Mouse (Mus musculus) adrenal gland (tissue): Measurements from ENCODE around the gene Dusp15.

ENCODE experiments used
- intact Hi-C: fragments of 180-260 bp; cut with DNase I; formaldehyde crosslinking; loops from one replicate; pipeline ENCODE4 v1.15.1; 2025
- long read RNA-seq, 2 experiments: library from polyadenylated mRNA; unstranded; transcript quantifications; one replicate each; pipeline ENCODE4 v2.0.0; 2020; ENCODE audit warnings: borderline replicate concordance in 1 of 2; ENCODE audit not compliant: insufficient replicate concordance in 1 of 2

Dusp15 gene
- long read RNA-seq, experiment 1, partial matches to known transcripts: 0 of 1 reads
- long read RNA-seq, experiment 1, other reads (novel, unspliced or antisense): 0 of 1 reads
- long read RNA-seq, experiment 2: 0 reads

GRCm38 (mm10) chr2:152951065-152951849 lies at the start of gene Dusp15:
TSS of gene Dusp15 (minus strand) at chr2:152951698.
- intact Hi-C loops: no loop called here

- intact Hi-C loops: no loop called here
Measured at GRCm38 (mm10) chr2:152997046-152997445, 45.5 kb upstream of the Dusp15 start.

GRCm38 (mm10) chr2:152991529-152991928 lies 40.0 kb upstream of the Dusp15 start:
- intact Hi-C loops: no loop called here

- intact Hi-C loops: no loop called here
Measured at GRCm38 (mm10) chr2:152985582-152985981, 34.1 kb upstream of the Dusp15 start.

- intact Hi-C loops: no loop called here
Measured at GRCm38 (mm10) chr2:152976991-152977390, 25.5 kb upstream of the Dusp15 start.

GRCm38 (mm10) chr2:152965555-152965954 lies 14.1 kb upstream of the Dusp15 start:
- intact Hi-C loops: loop anchor here (5.0 kb wide), 1 partner anchor 42 kb away; no protein-coding TSS in a partner anchor

- intact Hi-C loops: no loop called here
Measured at GRCm38 (mm10) chr2:152962091-152962793, 10.7 kb upstream of the Dusp15 start, which contains the start of gene Ttll9. TSS of gene Ttll9 (plus strand) at chr2:152962485.

GRCm38 (mm10) chr2:152958116-152958515 lies 6.6 kb upstream of the Dusp15 start:
- intact Hi-C loops: no loop called here

- intact Hi-C loops: no loop called here
Measured at GRCm38 (mm10) chr2:152951850-152952720, 587 bp upstream of the Dusp15 start.

- intact Hi-C loops: no loop called here
Measured at GRCm38 (mm10) chr2:152950358-152951064, 987 bp downstream of the Dusp15 start.

- intact Hi-C loops: no loop called here
Measured at GRCm38 (mm10) chr2:152948438-152949020, 3.0 kb downstream of the Dusp15 start.

- intact Hi-C loops: no loop called here
Measured at GRCm38 (mm10) chr2:152947098-152947497, 4.4 kb downstream of the Dusp15 start.

- intact Hi-C loops: no loop called here
Measured at GRCm38 (mm10) chr2:152944013-152944412, 7.5 kb downstream of the Dusp15 start.

- intact Hi-C loops: no loop called here
Measured at GRCm38 (mm10) chr2:152943568-152943967, 7.9 kb downstream of the Dusp15 start.

GRCm38 (mm10) chr2:152942898-152943515 lies 8.5 kb downstream of the Dusp15 start:
- intact Hi-C loops: no loop called here

- intact Hi-C loops: no loop called here
Measured at GRCm38 (mm10) chr2:152941776-152942175, 9.7 kb downstream of the Dusp15 start.

- intact Hi-C loops: no loop called here
Measured at GRCm38 (mm10) chr2:152941106-152941505, 10.4 kb downstream of the Dusp15 start.

GRCm38 (mm10) chr2:152939846-152940245 lies 11.7 kb downstream of the Dusp15 start:
- intact Hi-C loops: loop anchor here (5.0 kb wide), 1 partner anchor 77 kb away; the partner anchor contains the start of gene Pdrg1

GRCm38 (mm10) chr2:152933614-152934013 lies 17.9 kb downstream of the Dusp15 start:
- intact Hi-C loops: loop anchor here (2.0 kb wide), 1 partner anchor 19 kb away; no protein-coding TSS in a partner anchor
